In genomic region chr17:86732024-86732423, GRCm38 (mm10) we compare ENCODE assay signal across 8 mouse cellular contexts. TPM values are rescaled to one million over a fixed set of nuclear protein-coding genes. Genes with fewer than 3 reads are reported as not detected.
A peak's percentile ranks its signal among the peaks of the same experiment; 100 is the strongest.
DNase-seq lines count a peak whose midpoint lies in the region; ATAC-seq lines count a peak whose summit lies in the region.

No protein-coding gene starts in this region.

- 9% methylated on average over 11 of the region's 11 CpGs for WGBS in heart, embryonic 10.5 days
- 9% methylated on average over 11 of the region's 11 CpGs for WGBS in liver, embryonic 13.5 days (ENCODE audit: insufficient replicate concordance)
- 7% methylated on average over 11 of the region's 11 CpGs for WGBS in stomach, embryonic 16.5 days

- H3K9me3 ChIP-seq in heart, embryonic 10.5 days = no peaks in the 10 kb centered on the region
- no peaks in the 10 kb centered on the region for H3K9me3 ChIP-seq in liver, embryonic 13.5 days (replicated peaks)
- H3K9me3 ChIP-seq in stomach, embryonic 16.5 days (replicated peaks; ENCODE audit: control insufficient read depth, low read length) = no peaks in the 10 kb centered on the region

- peaks cover 10% of the 10 kb centered on the region for H3K4me1 ChIP-seq in heart, embryonic 10.5 days
- peaks cover 19% of the 10 kb centered on the region for H3K4me1 ChIP-seq in liver, embryonic 13.5 days (replicated peaks)
- peaks cover 14% of the 10 kb centered on the region for H3K4me1 ChIP-seq in stomach, embryonic 16.5 days (ENCODE audit: control insufficient read depth, insufficient read depth, low read length)

- ATAC-seq in liver, embryonic 13.5 days (ENCODE audit: low read depth) = peak; percentile 82
- ATAC-seq in stomach, embryonic 16.5 days (ENCODE audit: insufficient read depth, low FRiP score) = peak; percentile 92

- no peak overlapping the region for H3K9ac ChIP-seq in liver, embryonic 13.5 days
- no peak overlapping the region; the same call in 1 of the 2 replicates for H3K9ac ChIP-seq in stomach, embryonic 16.5 days (ENCODE audit: low read length)

- DNase-seq in right cerebral cortex, adult 18-20 months = peak; percentile 19
- DNase-seq in right cerebral cortex, postnatal 25 days = no peak
- peak; percentile 73 for DNase-seq in embryo, embryonic 9.5 days (ENCODE audit: extremely low spot score)
- DNase-seq in heart, embryonic 10.5 days (ENCODE audit: low spot score) = peak; percentile 95
- DNase-seq in kidney, adult 8-10 months = peak; percentile 73 to 81
- peak; percentile 67 for DNase-seq in liver, embryonic 13.5 days
- DNase-seq in monocyte, adult 2 months (ENCODE audit: low read depth in 1 of 2, low spot score in 2 of 2) = peak; percentile 67 to 73

- H3K27ac ChIP-seq in heart, embryonic 10.5 days = peak overlapping the region; percentile 86
- H3K27ac ChIP-seq in liver, embryonic 13.5 days = no peak overlapping the region
- no peak overlapping the region; the same call in 1 of the 2 replicates for H3K27ac ChIP-seq in stomach, embryonic 16.5 days (ENCODE audit: low read length)

- peak overlapping the region; percentile 47 for H3K4me2 ChIP-seq in liver, embryonic 13.5 days
- H3K4me2 ChIP-seq in stomach, embryonic 16.5 days (ENCODE audit: low read depth, low read length) = peak overlapping the region; percentile 26; the same call in 1 of the 2 replicates

- H3K27me3 ChIP-seq in heart, embryonic 10.5 days (ENCODE audit: insufficient read depth, poor library complexity, severe bottlenecking) = peaks cover 10% of the 10 kb centered on the region
- H3K27me3 ChIP-seq in liver, embryonic 13.5 days = no peaks in the 10 kb centered on the region
- H3K27me3 ChIP-seq in stomach, embryonic 16.5 days (ENCODE audit: control insufficient read depth, insufficient read depth, low read length) = no peaks in the 10 kb centered on the region

- H3K4me3 ChIP-seq in heart, embryonic 10.5 days = peak overlapping the region; percentile 44
- H3K4me3 ChIP-seq in liver, embryonic 13.5 days (replicated peaks) = no peak overlapping the region
- H3K4me3 ChIP-seq in stomach, embryonic 16.5 days (replicated peaks; ENCODE audit: low read length) = no peak overlapping the region

- H3K36me3 ChIP-seq in heart, embryonic 10.5 days = no peaks in the 10 kb centered on the region
- H3K36me3 ChIP-seq in liver, embryonic 13.5 days = no peaks in the 10 kb centered on the region
- no peaks in the 10 kb centered on the region for H3K36me3 ChIP-seq in stomach, embryonic 16.5 days (ENCODE audit: control insufficient read depth, insufficient read depth, low read length)

RNA-seq across cellular contexts. Expression of gene Epas1, which starts 21.5 kb away (rescaled TPM):
- 5.8 and 6.0 TPM in 2 replicates for polyA plus RNA-seq in heart, embryonic 10.5 days (2016; fragmentation: Nextera tagmentation; extraction: Ambion mirVana)
- 1.3 and 1.4 TPM in 2 replicates for polyA plus RNA-seq in liver, embryonic 13.5 days (2015; fragmentation: Nextera tagmentation; extraction: Ambion mirVana)
- polyA plus RNA-seq in stomach, embryonic 16.5 days (2015; fragmentation: Nextera tagmentation; extraction: Ambion mirVana) = 5.3 and 5.8 TPM in 2 replicates
